In genomic region chr12:33497319-33497892, GRCm38 (mm10) we compare ENCODE assay signal across 11 mouse cellular contexts.
DNase-seq lines count a peak whose midpoint lies in the region; ATAC-seq and TF ChIP-seq lines count a peak whose summit lies in the region.
"Had no signal": no experiment of that assay in that cellular context is flagged by ENCODE, and none has a peak within 500 bp of the region (broad histone marks: within the 10 kb centered on the region; RNA-seq: fewer than 3 reads in every experiment).

No protein-coding gene starts in this region.

- no peaks in the 10 kb centered on the region for H3K36me3 ChIP-seq in heart, adult 2 months (ENCODE audit: control insufficient read depth, insufficient read depth, low read length)
- H3K36me3 ChIP-seq in lung, embryonic 14.5 days (ENCODE audit: insufficient read depth): no peaks in the 10 kb centered on the region
- no peaks in the 10 kb centered on the region for H3K36me3 ChIP-seq in midbrain, postnatal 0 days (ENCODE audit: insufficient read depth, low read length)

- no peak overlapping the region for H3K9ac ChIP-seq in heart, adult 2 months (ENCODE audit: low read depth, low read length)
- no peak overlapping the region for H3K9ac ChIP-seq in lung, embryonic 14.5 days
- H3K9ac ChIP-seq in midbrain, postnatal 0 days (replicated peaks; ENCODE audit: low read length, poor library complexity, severe bottlenecking): no peak overlapping the region

- no peak for ATAC-seq in lung, embryonic 14.5 days (ENCODE audit: insufficient read depth)
- ATAC-seq in midbrain, postnatal 0 days (ENCODE audit: low FRiP score): no peak
- ATAC-seq in CD4-positive, CD25-positive, alpha-beta regulatory T cell, adult 4 months: no peak

- DNase-seq in heart, adult 2 months: no peak
- no peak for DNase-seq in heart, adult 11 months
- DNase-seq in lung, embryonic 14.5 days: peak; percentile 34
- DNase-seq in lung, postnatal 25 days (ENCODE audit: low spot score): no peak
- peak; percentile 15 for DNase-seq in embryo, embryonic 11 days
- DNase-seq in midbrain, postnatal 0 days (ENCODE audit: low spot score): peak; percentile 59
- DNase-seq in thymus, postnatal 14 days: no peak
- DNase-seq: kidney, adult 11 months; spleen, adult 18-20 months had no signal

- TF ChIP-seq EP300 in heart, adult 2 months (IDR thresholded peaks at IDR 0.05; ENCODE audit: insufficient read depth, low read depth, low read length): no peak

- no peak for TF ChIP-seq POLR2A in heart, adult 2 months (IDR thresholded peaks at IDR 0.05; ENCODE audit: insufficient read depth, low read depth, low read length)

- H3K27ac ChIP-seq in heart, adult 2 months: no peak overlapping the region
- no peak overlapping the region for H3K27ac ChIP-seq in lung, embryonic 14.5 days (ENCODE audit: low read depth)
- no peak overlapping the region for H3K27ac ChIP-seq in midbrain, postnatal 0 days (ENCODE audit: low read depth, low read length)

- no peaks in the 10 kb centered on the region for H3K27me3 ChIP-seq in heart, adult 2 months (ENCODE audit: control insufficient read depth, insufficient read depth, low read length)
- no peaks in the 10 kb centered on the region for H3K27me3 ChIP-seq in lung, embryonic 14.5 days (ENCODE audit: insufficient read depth, low read length)
- H3K27me3 ChIP-seq in midbrain, postnatal 0 days (ENCODE audit: insufficient read depth, low read length): no peaks in the 10 kb centered on the region

- no peaks in the 10 kb centered on the region for H3K79me2 ChIP-seq in heart, adult 2 months (replicated peaks; ENCODE audit: control insufficient read depth, insufficient read depth, low read length)

- TF ChIP-seq CTCF in heart, adult 2 months (IDR thresholded peaks at IDR 0.05): peak; percentile 17; the same call in 1 of the 2 replicates
- peak; percentile 20; the same call in 1 of the 2 replicates for TF ChIP-seq CTCF in lung, embryonic 14.5 days (IDR thresholded peaks at IDR 0.05; ENCODE audit: low read depth)
- TF ChIP-seq CTCF in midbrain, postnatal 0 days (IDR thresholded peaks at IDR 0.05): peak; percentile 72

- intact Hi-C loops in heart, adult 2 months (cut with DNase I): no loop called here

- 0 out of 2 replicates have a peak overlapping the region, but pooled peaks have one; percentile 0 for H3K4me2 ChIP-seq in lung, embryonic 14.5 days
- no peak overlapping the region for H3K4me2 ChIP-seq in midbrain, postnatal 0 days (ENCODE audit: low read depth, low read length, poor library complexity, severe bottlenecking)
- H3K4me2 ChIP-seq: liver, embryonic 11.5 days had no signal

- H3K9me3 ChIP-seq in lung, embryonic 14.5 days (ENCODE audit: low read depth, low read length): no peaks in the 10 kb centered on the region
- no peaks in the 10 kb centered on the region for H3K9me3 ChIP-seq in midbrain, postnatal 0 days (ENCODE audit: low read length)

- no peak overlapping the region for H3K4me3 ChIP-seq in heart, adult 2 months
- H3K4me3 ChIP-seq in lung, embryonic 14.5 days (ENCODE audit: low read depth, low read length): no peak overlapping the region
- H3K4me3 ChIP-seq in midbrain, postnatal 0 days (ENCODE audit: low read depth, low read length): no peak overlapping the region

- 24% methylated on average over 11 of the region's 11 CpGs for WGBS in heart, adult 2 months
- 30% methylated on average over 11 of the region's 11 CpGs for WGBS in lung, embryonic 14.5 days
- WGBS in midbrain, postnatal 0 days: 43% methylated on average over 11 of the region's 11 CpGs

- no peaks in the 10 kb centered on the region for H3K4me1 ChIP-seq in heart, adult 2 months (ENCODE audit: control insufficient read depth, insufficient read depth, low read length)
- H3K4me1 ChIP-seq in lung, embryonic 14.5 days (ENCODE audit: insufficient read depth): no peaks in the 10 kb centered on the region
- H3K4me1 ChIP-seq in midbrain, postnatal 0 days (ENCODE audit: insufficient read depth, low read length): no peaks in the 10 kb centered on the region

Comparison
In these comparisons a context has a peak if more than half of its experiments do, and no peak if none do; other contexts are left out.
1. DNase-seq: peak in lung, embryonic 14.5 days (single experiment), embryo, embryonic 11 days (single experiment) and midbrain, postnatal 0 days (single experiment); none in heart, adult 2 months (0 of 2), heart, adult 11 months (single experiment), lung, postnatal 25 days (single experiment) and thymus, postnatal 14 days (single experiment).
2. CTCF ChIP-seq: peak in every context shown above with its lines; median percentile 72 in midbrain, postnatal 0 days; 20 in lung, embryonic 14.5 days; 17 in heart, adult 2 months.